Mouse (Mus musculus) embryo, embryonic 10 days (tissue): ENCODE results near the gene Trim47.

Experiments
- DNase-seq: peaks from one replicate; pipeline ENCODE4 v3.0.0-alpha.2; 2015; ENCODE audit warnings: low spot score

The Trim47 gene

DNA sequence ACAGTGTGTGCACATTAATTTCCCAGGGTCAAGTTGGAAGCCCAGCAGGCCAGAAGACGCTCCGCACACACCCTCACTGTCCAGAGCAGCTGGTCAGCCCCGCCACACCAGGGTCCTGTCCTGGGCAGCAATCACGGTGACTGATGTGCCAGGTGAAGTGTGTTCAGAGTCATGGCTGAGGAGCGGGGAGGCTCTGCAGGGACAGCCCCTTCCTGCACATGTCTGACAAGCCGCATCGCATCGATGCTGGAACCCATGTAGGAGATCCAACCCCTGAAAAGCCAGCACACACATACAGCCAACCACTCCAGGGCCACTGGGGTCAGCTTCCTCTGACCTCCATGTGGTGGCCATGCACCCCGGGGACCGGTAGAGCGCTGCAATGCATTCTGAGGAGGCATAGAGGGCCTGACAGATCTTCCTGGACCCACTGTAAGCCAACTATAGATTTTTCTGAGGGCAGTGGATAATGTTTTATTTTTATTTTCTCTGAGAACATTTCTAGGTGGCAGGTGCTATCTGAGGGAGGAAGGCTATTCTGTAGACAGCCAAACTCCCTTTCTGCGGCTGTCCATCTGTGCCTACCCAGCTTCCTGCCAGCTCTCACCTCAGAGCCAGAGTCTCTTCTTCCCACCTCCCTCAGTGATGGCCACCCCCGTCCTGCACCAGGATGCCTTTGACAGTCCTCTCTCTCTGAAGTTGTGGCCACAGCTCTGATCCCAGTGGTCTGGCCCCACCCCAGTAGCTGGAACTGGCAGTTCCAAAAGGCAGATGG lies 65.2 kb downstream of the Trim47 start:
- no peak for DNase-seq

DNA sequence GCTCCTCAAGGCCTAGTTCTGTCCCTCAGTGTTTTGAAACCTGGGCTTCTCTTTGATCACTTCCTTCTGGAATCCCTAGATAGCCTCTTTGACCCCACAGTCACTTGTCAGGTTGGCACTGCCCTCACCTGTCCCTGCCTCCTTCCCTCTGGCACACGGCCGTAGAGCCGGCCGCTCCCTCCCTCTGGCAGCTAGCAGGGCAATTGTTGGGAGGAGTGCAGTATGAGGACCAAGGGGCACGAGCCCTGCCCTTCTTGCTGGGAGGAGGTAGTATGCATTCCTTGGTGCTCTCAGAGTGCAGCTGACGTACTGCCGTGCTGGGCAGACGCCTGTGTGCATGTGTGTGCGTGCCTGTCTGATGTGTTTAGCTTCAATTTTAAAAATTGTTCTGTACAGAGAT lies 66.4 kb downstream of the Trim47 start:
- no peak for DNase-seq

DNA sequence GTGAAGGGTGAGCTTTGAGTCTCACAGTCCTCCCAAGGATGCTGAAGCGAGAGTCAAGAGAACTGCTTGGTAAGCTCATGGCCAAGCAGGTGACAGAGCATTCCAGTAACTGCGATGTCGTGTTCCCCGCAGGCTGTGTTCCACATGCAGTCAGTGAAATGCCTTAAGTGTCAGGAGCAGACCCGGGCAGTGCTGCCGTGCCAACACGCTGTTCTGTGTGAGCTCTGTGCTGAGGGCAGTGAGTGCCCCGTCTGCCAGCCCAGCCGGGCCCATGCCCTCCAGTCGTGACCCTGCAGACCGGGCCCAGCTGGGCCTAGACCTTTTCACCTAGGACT lies 67.4 kb downstream of the Trim47 start:
- no peak for DNase-seq

DNA sequence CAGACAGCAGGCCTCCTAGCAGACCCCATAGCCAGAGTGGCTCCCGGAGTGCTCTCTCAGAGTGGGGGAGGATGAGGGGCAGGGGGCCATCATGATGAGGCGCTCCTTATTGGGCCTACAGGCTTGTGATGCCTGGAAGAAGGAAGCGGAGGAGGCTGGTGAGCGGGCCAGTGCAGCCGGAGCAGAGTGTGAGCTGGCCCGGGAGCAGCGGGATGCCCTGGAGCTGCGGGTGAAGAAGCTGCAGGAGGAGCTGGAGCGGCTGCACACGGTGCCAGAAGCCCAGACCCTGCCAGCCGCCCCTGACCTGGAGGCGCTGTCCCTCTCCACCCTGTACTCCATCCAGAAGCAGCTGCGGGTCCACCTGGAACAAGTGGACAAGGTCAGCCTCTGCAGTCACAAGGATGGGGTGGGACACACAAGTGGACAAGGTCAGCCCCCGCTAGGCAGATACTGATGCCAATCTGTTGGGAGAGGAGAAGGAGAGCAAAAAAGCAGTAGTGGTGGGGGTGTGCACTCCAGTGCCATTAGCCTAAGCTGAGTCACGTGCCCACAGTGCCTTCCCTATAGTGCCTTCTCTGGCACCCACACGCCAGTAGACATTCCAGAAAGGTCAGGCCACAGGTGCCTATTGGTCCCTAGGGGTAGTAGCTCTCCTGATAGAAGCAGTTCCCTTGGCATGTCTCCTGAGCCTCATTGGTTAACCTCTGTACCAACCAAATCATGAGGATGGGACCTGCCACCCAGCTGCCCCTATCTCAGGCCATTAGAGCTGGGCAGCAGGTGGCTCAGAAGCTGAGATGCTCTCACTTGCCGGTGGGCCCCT lies 67.9 kb downstream of the Trim47 start:
- no peak for DNase-seq

DNA sequence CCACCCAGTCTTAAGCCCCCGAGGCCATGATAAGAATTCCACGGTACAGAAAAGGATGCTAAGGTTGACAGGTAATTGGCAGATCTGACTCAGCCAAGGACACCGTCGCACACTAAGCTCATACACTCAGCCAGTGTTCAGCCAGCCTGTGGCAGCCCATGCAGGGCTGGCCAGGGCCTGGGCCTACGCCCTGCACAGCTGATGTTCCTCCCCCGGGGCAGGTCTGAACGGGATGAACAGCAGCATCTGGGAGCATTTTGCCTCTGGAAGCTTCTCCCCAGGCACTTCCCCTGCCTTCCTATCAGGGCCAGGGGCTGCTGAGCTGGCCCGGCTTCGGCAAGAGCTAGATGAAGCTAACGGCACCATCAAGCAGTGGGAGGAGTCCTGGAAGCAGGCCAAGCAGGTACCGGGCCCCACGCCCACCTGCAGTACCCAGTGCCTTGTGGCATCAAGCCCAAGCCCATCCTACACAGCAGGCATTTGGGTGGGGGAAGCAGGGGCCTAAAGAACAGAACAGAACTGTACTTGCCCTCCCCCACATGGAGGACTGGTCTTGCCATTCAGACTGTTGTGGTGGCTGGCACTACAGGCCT lies 68.9 kb downstream of the Trim47 start:
- no peak for DNase-seq

DNA sequence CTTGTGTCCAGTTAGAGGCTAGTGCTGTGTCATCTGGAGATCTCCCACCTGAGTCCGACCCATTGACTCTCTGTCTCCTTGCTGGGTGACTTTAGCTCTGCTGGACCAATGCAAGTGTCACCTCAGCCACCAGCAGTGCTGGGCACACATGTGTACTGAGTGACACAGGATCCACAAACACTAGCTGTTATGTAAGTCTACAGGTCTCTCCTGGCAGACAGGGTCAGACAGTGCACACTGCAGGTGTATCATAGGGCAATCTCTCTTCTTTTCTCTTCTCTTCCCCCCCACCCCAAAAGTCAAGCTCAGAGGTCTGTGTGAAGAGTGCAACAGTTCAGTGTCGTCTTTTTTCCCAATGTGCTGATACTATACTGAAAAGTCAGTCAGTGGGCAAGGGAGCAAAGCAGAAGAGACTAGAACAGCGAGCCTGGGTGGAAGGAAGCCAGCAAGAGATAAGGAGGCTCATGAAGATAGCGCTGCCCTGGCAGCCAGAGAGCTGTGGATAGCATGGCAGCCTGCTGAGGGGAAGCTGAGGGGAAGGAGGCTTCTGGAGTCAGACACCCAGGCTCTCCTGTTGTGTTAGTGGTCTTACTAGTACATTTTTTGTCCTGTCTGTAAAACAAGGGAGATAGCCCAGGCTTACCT lies 69.7 kb downstream of the Trim47 start:
- no peak for DNase-seq

DNA sequence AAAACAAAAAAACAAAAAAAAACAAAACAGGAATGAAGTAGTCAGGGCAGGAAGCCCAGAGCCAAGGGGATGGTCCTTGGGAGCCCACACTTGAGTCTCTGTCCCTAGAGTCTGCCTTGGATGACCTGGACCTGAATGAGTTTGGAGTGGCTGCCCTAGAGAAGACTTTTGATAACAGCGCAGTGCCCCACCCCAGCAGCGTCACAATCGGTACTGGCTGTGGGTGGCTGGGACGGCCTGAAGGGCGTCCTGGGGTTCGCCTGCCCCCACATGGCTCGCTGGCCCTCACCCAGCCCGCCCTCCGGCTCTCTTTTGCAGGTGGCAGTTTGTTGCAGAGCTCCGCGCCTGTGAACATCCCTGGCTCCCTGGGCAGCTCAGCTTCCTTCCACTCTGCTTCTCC lies 71.1 kb downstream of the Trim47 start:
- DNase-seq, result no peak
